Comparison of ENCODE assay signal across 8 mouse cellular contexts in genomic region chr7:121706411-121707072, GRCm38 (mm10). TPM values are rescaled to one million over a fixed set of nuclear protein-coding genes. Genes with fewer than 3 reads are reported as not detected.
DNase-seq lines count a peak whose midpoint lies in the region; ATAC-seq lines count a peak whose summit lies in the region.

No protein-coding gene starts in this region.

- peaks cover 34% of the 10 kb centered on the region for H3K4me1 ChIP-seq in hindbrain, embryonic 14.5 days (replicated peaks; ENCODE audit: control insufficient read depth, insufficient read depth, low read length)

- no peaks in the 10 kb centered on the region for H3K27me3 ChIP-seq in hindbrain, embryonic 14.5 days (ENCODE audit: control insufficient read depth, insufficient read depth, low read length)

- peak overlapping the region; percentile 91 for H3K4me3 ChIP-seq in hindbrain, embryonic 14.5 days (replicated peaks; ENCODE audit: low read length)

- H3K9me3 ChIP-seq in hindbrain, embryonic 14.5 days (ENCODE audit: control insufficient read depth, low read length): no peaks in the 10 kb centered on the region

- H3K9ac ChIP-seq in hindbrain, embryonic 14.5 days: peak overlapping the region; percentile 85

- peak; percentile 25 for ATAC-seq in hindbrain, embryonic 14.5 days (ENCODE audit: low FRiP score)
- ATAC-seq in megakaryocyte, adult 5-6 weeks (ENCODE audit: poor library complexity, severe bottlenecking): peak; percentile 23
- no peak for ATAC-seq in monocyte, adult 5-6 weeks (replicated peaks; ENCODE audit: insufficient number of reproducible peaks, low FRiP score, low TSS enrichment, poor library complexity, severe bottlenecking)

- H3K4me2 ChIP-seq in hindbrain, embryonic 14.5 days (replicated peaks): peak overlapping the region; percentile 95

- H3K36me3 ChIP-seq in hindbrain, embryonic 14.5 days (replicated peaks; ENCODE audit: control insufficient read depth, insufficient read depth): 0 out of 2 replicates have a peak, but pooled peaks cover 3% of the 10 kb centered on the region

- WGBS in hindbrain, embryonic 14.5 days: under 1% methylated on average over 72 of the region's 77 CpGs

- peak; percentile 31 for DNase-seq in T-cell, adult 2 months (ENCODE audit: low spot score)
- peak; percentile 71 for DNase-seq in cerebellum, adult 9-11 months
- peak; percentile 40 to 46 for DNase-seq in frontal cortex, postnatal 36 days (ENCODE audit: low spot score in 2 of 2)
- DNase-seq in hindbrain, embryonic 14.5 days (ENCODE audit: low spot score): peak; percentile 26
- DNase-seq in left cerebral cortex, postnatal 10 days (ENCODE audit: extremely low spot score in 1 of 2, low spot score in 2 of 2): peak; percentile 17 to 72
- DNase-seq in right cerebral cortex, postnatal 14 days: peak; percentile 48

- H3K27ac ChIP-seq in hindbrain, embryonic 14.5 days: peak overlapping the region; percentile 91

- intact Hi-C loops in left cerebral cortex, postnatal 10 days (cut with DNase I): no loop called here

RNA-seq across cellular contexts. Expression of gene Usp31, which starts 0.5 kb away (rescaled TPM):
- polyA plus RNA-seq in hindbrain, embryonic 14.5 days (2014; fragmentation: Nextera tagmentation; extraction: Ambion mirVana): 4.8 and 5.2 TPM in 2 replicates
- total RNA-seq in left cerebral cortex, postnatal 10 days (2021): 10 to 100 TPM; 45.5 to 48.1 TPM
- total RNA-seq in megakaryocyte, adult 5-6 weeks (2015): 4.7 and 5.3 TPM in 2 replicates
- 4.0 and 4.5 TPM in 2 replicates for total RNA-seq in megakaryocyte, adult 5-6 weeks (2017)
- 4.4 to 7.9 TPM (median 7.3 TPM) in 3 replicates for total RNA-seq in monocyte, adult 5-6 weeks (2017)

RNA-seq across cellular contexts. Expression of gene Scnn1g, which starts 27.7 kb away (rescaled TPM):
- polyA plus RNA-seq in hindbrain, embryonic 14.5 days (2014; fragmentation: Nextera tagmentation; extraction: Ambion mirVana): 0.07 TPM in 1 of 2 replicates, not detected in the other
- under 1 TPM; 0.14 to 0.15 TPM for total RNA-seq in left cerebral cortex, postnatal 10 days (2021)
- not detected in 2 replicates for total RNA-seq in megakaryocyte, adult 5-6 weeks (2015)
- total RNA-seq in megakaryocyte, adult 5-6 weeks (2017): not detected in 2 replicates
- 0.68 to 1.6 TPM (median 1.4 TPM) in 3 replicates for total RNA-seq in monocyte, adult 5-6 weeks (2017)
